In genomic region chr1:154064633-154065032, GRCm38 (mm10) we compare ENCODE assay signal across 31 mouse cellular contexts.
DNase-seq lines count a peak whose midpoint lies in the region; ATAC-seq and TF ChIP-seq lines count a peak whose summit lies in the region.
"Had no signal": no experiment of that assay in that cellular context is flagged by ENCODE, and none has a peak within 500 bp of the region (broad histone marks: within the 10 kb centered on the region; RNA-seq: fewer than 3 reads in every experiment).

No protein-coding gene starts in this region.

- H3ac ChIP-seq in myocyte (ENCODE audit: control insufficient read depth, insufficient read length) = no peak overlapping the region

- peak overlapping the region; percentile 62 for H3K4me2 ChIP-seq in myocyte (ENCODE audit: low read depth)
- H3K4me2 ChIP-seq in neural tube, embryonic 15.5 days = no peak overlapping the region
- H3K4me2 ChIP-seq: embryonic facial prominence, embryonic 13.5 days; forebrain, embryonic 13.5 days; heart, embryonic 13.5 days; hindbrain, embryonic 14.5 days had no signal

- DNase-seq in gastrocnemius, adult 18-20 months (ENCODE audit: low spot score) = peak; percentile 68
- DNase-seq in gastrocnemius, postnatal 10 days = no peak
- peak; percentile 92 for DNase-seq in heart, adult 11 months
- no peak for DNase-seq in heart, adult 2 months
- DNase-seq in 3T3-L1 (ENCODE audit: low read depth, low spot score) = peak; percentile 53
- no peak for DNase-seq in cerebellum, postnatal 14 days
- DNase-seq: adrenal gland, adult 2 months; adrenal gland, postnatal 14 days; B cell, adult 2 months; cerebellum, adult 18-20 months; cerebellum, adult 9-10 months; cerebellum, postnatal 25 days; heart, postnatal 4 days; kidney, adult 18-20 months; kidney, adult 9 months had no signal

- H3K4me1 ChIP-seq in heart, adult 2 months (ENCODE audit: control insufficient read depth, insufficient read depth, low read length) = peaks cover 2% of the 10 kb centered on the region
- H3K4me1 ChIP-seq in neural tube, embryonic 15.5 days = no peaks in the 10 kb centered on the region
- H3K4me1 ChIP-seq: embryonic facial prominence, embryonic 10.5 days; forebrain, embryonic 13.5 days; heart, embryonic 10.5 days; heart, embryonic 13.5 days had no signal

- TF ChIP-seq EP300 in heart, adult 2 months (IDR thresholded peaks at IDR 0.05; ENCODE audit: insufficient read depth, low read depth, low read length) = no peak

- H3K9me3 ChIP-seq in neural tube, embryonic 15.5 days (replicated peaks) = no peaks in the 10 kb centered on the region
- H3K9me3 ChIP-seq: embryonic facial prominence, embryonic 10.5 days; forebrain, embryonic 10.5 days; forebrain, embryonic 13.5 days; G1E; heart, embryonic 10.5 days; heart, embryonic 13.5 days had no signal

- no peak overlapping the region for H3K9ac ChIP-seq in heart, adult 2 months (ENCODE audit: low read depth, low read length)
- no peak overlapping the region for H3K9ac ChIP-seq in neural tube, embryonic 15.5 days (replicated peaks)
- H3K9ac ChIP-seq: embryonic facial prominence, embryonic 13.5 days; forebrain, embryonic 13.5 days; heart, embryonic 13.5 days; hindbrain, embryonic 14.5 days had no signal

- no peak for TF ChIP-seq CTCF in heart, adult 2 months (IDR thresholded peaks at IDR 0.05)

- no peaks in the 10 kb centered on the region for H3K27me3 ChIP-seq in heart, adult 2 months (ENCODE audit: control insufficient read depth, insufficient read depth, low read length)
- no peaks in the 10 kb centered on the region for H3K27me3 ChIP-seq in myocyte (ENCODE audit: control insufficient read depth, insufficient read depth, insufficient read length)
- no peaks in the 10 kb centered on the region for H3K27me3 ChIP-seq in neural tube, embryonic 15.5 days (replicated peaks)
- H3K27me3 ChIP-seq: CH12.LX; embryonic facial prominence, embryonic 13.5 days; forebrain, embryonic 13.5 days; heart, embryonic 13.5 days had no signal

- H3K27ac ChIP-seq in heart, adult 2 months = no peak overlapping the region
- H3K27ac ChIP-seq in neural tube, embryonic 15.5 days (replicated peaks) = no peak overlapping the region
- H3K27ac ChIP-seq: embryonic facial prominence, embryonic 10.5 days; embryonic facial prominence, embryonic 13.5 days; forebrain, embryonic 10.5 days; forebrain, embryonic 13.5 days; heart, embryonic 10.5 days; heart, embryonic 13.5 days; hindbrain, embryonic 14.5 days; hindbrain, postnatal 0 days had no signal

- H3K36me3 ChIP-seq in heart, adult 2 months (ENCODE audit: control insufficient read depth, insufficient read depth, low read length) = no peaks in the 10 kb centered on the region
- no peaks in the 10 kb centered on the region for H3K36me3 ChIP-seq in myocyte (ENCODE audit: control insufficient read depth, insufficient read depth)
- no peaks in the 10 kb centered on the region for H3K36me3 ChIP-seq in neural tube, embryonic 15.5 days
- H3K36me3 ChIP-seq: embryonic facial prominence, embryonic 10.5 days; embryonic facial prominence, embryonic 13.5 days; forebrain, embryonic 10.5 days; G1E; heart, embryonic 10.5 days; heart, embryonic 13.5 days had no signal

- no peak overlapping the region for H3K4me3 ChIP-seq in heart, adult 2 months
- no peak overlapping the region for H3K4me3 ChIP-seq in myocyte
- no peak overlapping the region for H3K4me3 ChIP-seq in neural tube, embryonic 15.5 days (replicated peaks)
- H3K4me3 ChIP-seq: embryonic facial prominence, embryonic 10.5 days; embryonic facial prominence, embryonic 13.5 days; forebrain, embryonic 10.5 days; forebrain, embryonic 13.5 days; heart, embryonic 10.5 days; heart, embryonic 13.5 days had no signal

- no peaks in the 10 kb centered on the region for H3K79me2 ChIP-seq in heart, adult 2 months (replicated peaks; ENCODE audit: control insufficient read depth, insufficient read depth, low read length)
- no peaks in the 10 kb centered on the region for H3K79me2 ChIP-seq in myocyte (ENCODE audit: control insufficient read depth, insufficient read depth)

- intact Hi-C loops in heart, adult 2 months (cut with DNase I) = no loop called here

- TF ChIP-seq POLR2A in heart, adult 2 months (IDR thresholded peaks at IDR 0.05; ENCODE audit: insufficient read depth, low read depth, low read length) = no peak
- no peak for TF ChIP-seq POLR2A in myocyte (IDR thresholded peaks at IDR 0.05; ENCODE audit: insufficient read length, low read depth)

- 85% methylated on average over 5 of the region's 5 CpGs for WGBS in heart, adult 2 months
- WGBS in neural tube, embryonic 15.5 days = 91% methylated on average over 5 of the region's 5 CpGs

- ATAC-seq in neural tube, embryonic 15.5 days (ENCODE audit: low FRiP score) = no peak
- ATAC-seq: forebrain, embryonic 13.5 days; forebrain, embryonic 16.5 days; hindbrain, postnatal 0 days; inflammation-experienced regulatory T-cells, adult 6 months; intestine, embryonic 16.5 days; Patski had no signal

TF ChIP-seq in myocyte, 11 proteins besides CTCF, POLR2A, EP300 and RAD21:
- no peak for TF ChIP-seq POLR2AphosphoS2 (IDR thresholded peaks at IDR 0.05; ENCODE audit: insufficient read length, low read depth)
- TF ChIP-seq REST (IDR thresholded peaks at IDR 0.05; ENCODE audit: insufficient read depth, insufficient read length) = no peak
- no peak for TF ChIP-seq TCF12 (IDR thresholded peaks at IDR 0.05; ENCODE audit: insufficient read depth, poor library complexity, severe bottlenecking)
- no peak for TF ChIP-seq MAX (IDR thresholded peaks at IDR 0.05; ENCODE audit: low read depth)
- TF ChIP-seq USF1 (IDR thresholded peaks at IDR 0.05; ENCODE audit: low read depth) = no peak
- TF ChIP-seq CEBPB (IDR thresholded peaks at IDR 0.05; ENCODE audit: insufficient read depth, poor library complexity, severe bottlenecking) = no peak
- no peak for TF ChIP-seq MYOG (IDR thresholded peaks at IDR 0.05; ENCODE audit: control insufficient read depth in 1 of 3, insufficient read depth in 1 of 3, insufficient read length in 2 of 3, low read depth in 2 of 3)
- no peak for TF ChIP-seq TCF3 (IDR thresholded peaks at IDR 0.05; ENCODE audit: insufficient read length, low read depth)
- TF ChIP-seq MYOD1 (IDR thresholded peaks at IDR 0.05; ENCODE audit: control insufficient read depth in 1 of 3, insufficient read length in 2 of 3, low read depth in 2 of 3) = no peak
- no peak for TF ChIP-seq E2F4 (IDR thresholded peaks at IDR 0.05; ENCODE audit: insufficient read depth)
- no peak for TF ChIP-seq SRF (IDR thresholded peaks at IDR 0.05; ENCODE audit: control insufficient read depth, insufficient read length, low read depth)

Comparison
In these comparisons a context has a peak if more than half of its experiments do, and no peak if none do; other contexts are left out.
1. DNase-seq: peak in gastrocnemius, adult 18-20 months (single experiment), heart, adult 11 months (single experiment) and 3T3-L1 (single experiment); none in gastrocnemius, postnatal 10 days (single experiment), heart, adult 2 months (0 of 2) and cerebellum, postnatal 14 days (0 of 2).